Comparison of ENCODE assay signal across 8 mouse cellular contexts in genomic region chr11:119215905-119216507, GRCm38 (mm10). TPM values are rescaled to one million over a fixed set of nuclear protein-coding genes. Genes with fewer than 3 reads are reported as not detected.
DNase-seq lines count a peak whose midpoint lies in the region; ATAC-seq lines count a peak whose summit lies in the region.

No protein-coding gene starts in this region.

- ATAC-seq in forebrain, embryonic 15.5 days (replicated peaks): no peak
- peak; percentile 36 to 40 for ATAC-seq in hematopoietic stem cell, adult 5-6 weeks (replicated peaks in 1 of 2; ENCODE audit: insufficient read depth in 1 of 2, low FRiP score in 2 of 2, low TSS enrichment in 1 of 2, low read depth in 1 of 2, poor library complexity in 2 of 2, severe bottlenecking in 2 of 2)
- ATAC-seq in limb, embryonic 11.5 days (ENCODE audit: insufficient number of reproducible peaks, low FRiP score, low TSS enrichment, low read depth): no peak
- ATAC-seq in midbrain, embryonic 14.5 days (ENCODE audit: low FRiP score, low TSS enrichment): no peak; the same call in 1 of the 2 replicates
- no peak for ATAC-seq in activated CD4-positive, CD25-positive, alpha-beta regulatory T cell, adult 4 months

- WGBS in forebrain, embryonic 15.5 days: 37% methylated on average over 9 of the region's 9 CpGs
- 58% methylated on average over 9 of the region's 9 CpGs for WGBS in limb, embryonic 11.5 days
- WGBS in midbrain, embryonic 14.5 days: 46% methylated on average over 9 of the region's 9 CpGs

- no peaks in the 10 kb centered on the region for H3K36me3 ChIP-seq in forebrain, embryonic 15.5 days
- 0 out of 2 replicates have a peak, but pooled peaks cover 2% of the 10 kb centered on the region for H3K36me3 ChIP-seq in limb, embryonic 11.5 days (ENCODE audit: control insufficient read depth, insufficient read depth, low read length)
- 0 out of 2 replicates have a peak, but pooled peaks cover 5% of the 10 kb centered on the region for H3K36me3 ChIP-seq in midbrain, embryonic 14.5 days (ENCODE audit: control insufficient read depth, insufficient read depth, low read length)

- H3K27ac ChIP-seq in forebrain, embryonic 15.5 days (replicated peaks): peak overlapping the region; percentile 75
- H3K27ac ChIP-seq in limb, embryonic 11.5 days (replicated peaks; ENCODE audit: low read depth, low read length): 0 out of 2 replicates have a peak overlapping the region, but pooled peaks have one; percentile 36
- H3K27ac ChIP-seq in midbrain, embryonic 14.5 days (replicated peaks; ENCODE audit: low read depth, low read length): peak overlapping the region; percentile 73

- H3K4me1 ChIP-seq in forebrain, embryonic 15.5 days: peaks cover 88% of the 10 kb centered on the region
- H3K4me1 ChIP-seq in limb, embryonic 11.5 days (ENCODE audit: control insufficient read depth, insufficient read depth, low read length): peaks cover 46% of the 10 kb centered on the region
- H3K4me1 ChIP-seq in midbrain, embryonic 14.5 days (ENCODE audit: control insufficient read depth, insufficient read depth, low read length): peaks cover 37% of the 10 kb centered on the region

- peak overlapping the region; percentile 27; the same call in 1 of the 2 replicates for H3K9ac ChIP-seq in forebrain, embryonic 15.5 days (replicated peaks)
- H3K9ac ChIP-seq in limb, embryonic 11.5 days (ENCODE audit: low read length): no peak overlapping the region
- H3K9ac ChIP-seq in midbrain, embryonic 14.5 days (replicated peaks; ENCODE audit: low read length): peak overlapping the region; percentile 54; the same call in 1 of the 2 replicates

- DNase-seq in 3134 (ENCODE audit: extremely low read depth, insufficient read length, low spot score): peak; percentile 64
- DNase-seq in adrenal gland, postnatal 14 days: peak; percentile 85
- no peak for DNase-seq in limb, embryonic 11.5 days (ENCODE audit: low spot score)
- DNase-seq in midbrain, embryonic 14.5 days: peak; percentile 55
- DNase-seq in layer of hippocampus, adult 8-10 months (ENCODE audit: low spot score in 2 of 2): no peak

- H3K4me3 ChIP-seq in forebrain, embryonic 15.5 days: no peak overlapping the region
- no peak overlapping the region for H3K4me3 ChIP-seq in limb, embryonic 11.5 days (ENCODE audit: low read depth, low read length)
- no peak overlapping the region for H3K4me3 ChIP-seq in midbrain, embryonic 14.5 days (replicated peaks; ENCODE audit: low read depth, low read length)

- no peaks in the 10 kb centered on the region for H3K27me3 ChIP-seq in forebrain, embryonic 15.5 days
- H3K27me3 ChIP-seq in limb, embryonic 11.5 days (ENCODE audit: control insufficient read depth, insufficient read depth, low read length): no peaks in the 10 kb centered on the region
- no peaks in the 10 kb centered on the region for H3K27me3 ChIP-seq in midbrain, embryonic 14.5 days (ENCODE audit: control insufficient read depth, insufficient read depth, low read length)

- H3K4me2 ChIP-seq in forebrain, embryonic 15.5 days (replicated peaks): peak overlapping the region; percentile 30
- H3K4me2 ChIP-seq in limb, embryonic 11.5 days (ENCODE audit: low read depth, severe bottlenecking): peak overlapping the region; percentile 31; the same call in 1 of the 2 replicates
- peak overlapping the region; percentile 47 for H3K4me2 ChIP-seq in midbrain, embryonic 14.5 days (ENCODE audit: low read length)

- no peaks in the 10 kb centered on the region for H3K9me3 ChIP-seq in forebrain, embryonic 15.5 days
- no peaks in the 10 kb centered on the region for H3K9me3 ChIP-seq in limb, embryonic 11.5 days (ENCODE audit: control insufficient read depth, low read length)
- H3K9me3 ChIP-seq in midbrain, embryonic 14.5 days (ENCODE audit: control insufficient read depth, low read length): no peaks in the 10 kb centered on the region

RNA-seq across cellular contexts. Expression of gene Tbc1d16, which starts 12.3 kb away (rescaled TPM):
- 18.1 and 18.7 TPM in 2 replicates for total RNA-seq in adrenal gland, postnatal 14 days (2021)
- 52.4 and 54.6 TPM in 2 replicates for polyA plus RNA-seq in forebrain, embryonic 15.5 days (2015; fragmentation: Nextera tagmentation; extraction: Ambion mirVana)
- total RNA-seq in hematopoietic stem cell, adult 5-6 weeks (2017): 5.5 TPM in 2 replicates
- 10.8 TPM in 2 replicates for polyA plus RNA-seq in limb, embryonic 11.5 days (2014; fragmentation: Nextera tagmentation; extraction: Ambion mirVana)
- 36.1 and 41.1 TPM in 2 replicates for polyA plus RNA-seq in midbrain, embryonic 14.5 days (2014; fragmentation: Nextera tagmentation; extraction: Ambion mirVana)
- total RNA-seq in layer of hippocampus, adult 8-10 months (2022): 10 to 100 TPM; 35.4 to 39.4 (median 36.7) TPM
- polyA plus RNA-seq in activated CD4-positive, CD25-positive, alpha-beta regulatory T cell, adult 4 months (2017; shearing (Covaris generic)): under 1 TPM; 0.75 to 0.78 TPM

RNA-seq across cellular contexts. Expression of gene Ccdc40, which starts 12.4 kb away (rescaled TPM):
- 0.44 and 0.45 TPM in 2 replicates for total RNA-seq in adrenal gland, postnatal 14 days (2021)
- polyA plus RNA-seq in forebrain, embryonic 15.5 days (2015; fragmentation: Nextera tagmentation; extraction: Ambion mirVana): 12.9 and 13.7 TPM in 2 replicates
- 16.1 and 17.6 TPM in 2 replicates for total RNA-seq in hematopoietic stem cell, adult 5-6 weeks (2017)
- polyA plus RNA-seq in limb, embryonic 11.5 days (2014; fragmentation: Nextera tagmentation; extraction: Ambion mirVana): 8.9 and 10.8 TPM in 2 replicates
- polyA plus RNA-seq in midbrain, embryonic 14.5 days (2014; fragmentation: Nextera tagmentation; extraction: Ambion mirVana): 12.2 and 13.3 TPM in 2 replicates
- 1 to 10 TPM; 1.6 to 3.1 (median 2.4) TPM for total RNA-seq in layer of hippocampus, adult 8-10 months (2022)
- 1 to 10 TPM; 1.0 to 2.0 TPM for polyA plus RNA-seq in activated CD4-positive, CD25-positive, alpha-beta regulatory T cell, adult 4 months (2017; shearing (Covaris generic))

RNA-seq across cellular contexts. Expression of gene Gaa, which starts 51.7 kb away (rescaled TPM):
- 78.3 and 81.3 TPM in 2 replicates for total RNA-seq in adrenal gland, postnatal 14 days (2021)
- polyA plus RNA-seq in forebrain, embryonic 15.5 days (2015; fragmentation: Nextera tagmentation; extraction: Ambion mirVana): 43.9 and 49.8 TPM in 2 replicates
- 24.5 and 39.6 TPM in 2 replicates for total RNA-seq in hematopoietic stem cell, adult 5-6 weeks (2017)
- polyA plus RNA-seq in limb, embryonic 11.5 days (2014; fragmentation: Nextera tagmentation; extraction: Ambion mirVana): 16.5 and 17.9 TPM in 2 replicates
- polyA plus RNA-seq in midbrain, embryonic 14.5 days (2014; fragmentation: Nextera tagmentation; extraction: Ambion mirVana): 58.6 and 67.2 TPM in 2 replicates
- 100 to 1,000 TPM; 336 to 359 (median 339) TPM for total RNA-seq in layer of hippocampus, adult 8-10 months (2022)
- polyA plus RNA-seq in activated CD4-positive, CD25-positive, alpha-beta regulatory T cell, adult 4 months (2017; shearing (Covaris generic)): 10 to 100 TPM in 1 of 2 experiments, 1 to 10 TPM in 1; 5.9 to 11.6 TPM

Comparison
In these comparisons a context has a peak if more than half of its experiments do, and no peak if none do; other contexts are left out.
1. DNase-seq: peak in 3134 (single experiment), adrenal gland, postnatal 14 days (single experiment) and midbrain, embryonic 14.5 days (single experiment); none in limb, embryonic 11.5 days (single experiment) and layer of hippocampus, adult 8-10 months (0 of 2).
2. ATAC-seq: peak in hematopoietic stem cell, adult 5-6 weeks (2 of 2); none in forebrain, embryonic 15.5 days (single experiment), limb, embryonic 11.5 days (single experiment), midbrain, embryonic 14.5 days (single experiment) and activated CD4-positive, CD25-positive, alpha-beta regulatory T cell, adult 4 months (single experiment).
3. Peak in every context shown above with its lines, with median percentiles within 50 percentile points of each other: H3K27ac ChIP-seq and H3K4me2 ChIP-seq.